Mouse (Mus musculus) 3134 (cell line): ENCODE measurements around the gene Gmnn.

Experiments
- DNase-seq: peaks from one replicate; pipeline ENCODE4 v3.0.0-alpha.2; 2011; ENCODE audit warnings: low spot score; ENCODE audit not compliant: insufficient read length; ENCODE audit errors: extremely low read depth

Gene Gmnn

GRCm38 (mm10) chr13:24762254-24762653 is 531 bp upstream of the Gmnn start:
- DNase-seq, result no peak

DNA sequence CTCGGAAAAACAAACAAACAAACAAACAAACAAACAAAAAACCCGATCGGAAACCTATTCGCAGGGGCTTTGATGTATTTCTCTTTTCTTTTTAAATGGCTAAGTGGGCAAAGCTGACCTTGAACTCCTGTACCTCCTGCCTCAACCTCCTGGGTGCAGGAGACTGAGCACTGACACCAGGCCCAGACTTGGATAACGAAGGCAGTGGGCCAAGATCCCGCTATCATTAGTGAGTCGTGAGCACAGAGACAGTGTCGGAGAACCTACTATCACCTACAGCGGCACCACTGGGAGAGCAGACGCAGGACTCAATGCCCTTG is 680 bp downstream of the Gmnn start:
- no peak for DNase-seq

DNA sequence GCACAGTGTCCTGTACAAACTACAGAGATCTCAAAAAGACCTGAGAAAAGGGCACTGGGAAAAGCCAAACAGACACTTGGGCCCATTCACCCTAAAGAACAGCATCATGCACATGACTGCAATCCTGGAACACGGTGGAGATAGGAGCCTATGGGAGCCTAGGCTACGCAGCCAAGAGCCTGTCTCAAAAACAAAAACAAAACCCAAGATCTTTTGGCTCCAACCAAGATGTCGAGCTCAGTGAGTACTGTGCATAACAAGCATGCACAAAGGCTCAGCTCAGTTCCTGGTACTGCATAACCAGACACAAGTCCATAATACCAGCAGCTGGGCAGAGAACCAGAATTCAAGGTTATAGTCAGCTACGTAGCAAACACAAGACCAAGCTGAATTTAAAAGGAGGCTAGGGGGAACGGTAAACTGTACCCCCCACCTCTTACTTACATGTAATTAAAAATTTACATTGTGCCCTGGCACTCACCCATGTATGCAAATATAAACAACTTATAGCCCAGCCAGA is 1.3 kb downstream of the Gmnn start:
- no peak for DNase-seq

DNA sequence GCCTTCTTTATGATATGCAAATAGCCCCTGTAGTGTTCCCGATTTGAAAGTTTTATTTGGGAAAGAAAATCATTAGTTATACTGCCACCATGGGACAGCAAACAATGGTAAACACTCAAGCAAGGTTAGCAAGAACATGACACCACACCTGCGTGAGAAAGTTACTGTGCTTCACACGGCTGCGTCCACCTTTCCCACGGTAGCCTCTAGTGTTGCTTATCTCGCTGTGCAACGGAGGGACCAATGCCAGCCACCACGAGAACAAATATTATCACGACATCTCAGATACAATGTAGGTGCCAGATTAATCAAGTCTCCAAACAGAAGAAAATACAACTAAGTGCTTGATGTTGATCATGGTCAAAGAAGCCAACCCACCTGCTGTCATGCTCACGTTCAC is 2.3 kb downstream of the Gmnn start:
- DNase-seq, result no peak

DNA sequence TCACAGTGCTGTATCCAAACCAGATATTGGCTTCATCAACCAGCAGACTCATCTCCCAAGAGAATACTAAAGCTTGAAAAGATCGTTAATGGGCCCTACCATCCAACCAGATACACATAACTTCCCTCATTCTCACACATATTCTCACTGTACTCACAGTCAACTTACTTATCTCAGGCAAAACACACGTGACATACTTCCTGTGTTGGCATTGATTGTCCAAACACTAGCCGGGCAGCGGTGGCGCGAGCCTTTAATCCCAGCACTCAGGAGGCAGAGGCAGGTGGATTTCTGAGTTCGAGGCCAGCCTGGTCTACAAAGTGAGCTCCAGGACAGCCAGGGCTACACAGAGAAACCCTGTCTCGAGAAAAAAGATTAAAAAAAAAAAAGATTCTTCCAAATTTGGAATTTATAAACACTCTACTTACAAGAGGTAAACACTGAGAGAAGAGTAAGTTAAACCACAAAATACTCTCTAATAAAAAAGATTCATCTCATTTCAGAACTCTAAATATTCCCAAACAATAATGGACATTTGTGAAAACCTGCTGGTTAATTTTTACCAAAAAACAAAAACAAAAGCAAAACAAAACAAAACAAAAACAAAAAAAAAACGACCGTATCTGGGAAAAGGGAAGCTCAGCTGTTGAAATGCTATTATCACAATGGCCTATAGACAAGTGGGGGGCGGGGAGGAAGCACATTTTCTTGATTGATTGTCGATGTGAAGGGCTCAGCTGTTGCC is 3.7 kb downstream of the Gmnn start:
- DNase-seq, result no peak

GRCm38 (mm10) chr13:24756756-24757155 is 5.0 kb downstream of the Gmnn start:
- DNase-seq, result no peak

DNA sequence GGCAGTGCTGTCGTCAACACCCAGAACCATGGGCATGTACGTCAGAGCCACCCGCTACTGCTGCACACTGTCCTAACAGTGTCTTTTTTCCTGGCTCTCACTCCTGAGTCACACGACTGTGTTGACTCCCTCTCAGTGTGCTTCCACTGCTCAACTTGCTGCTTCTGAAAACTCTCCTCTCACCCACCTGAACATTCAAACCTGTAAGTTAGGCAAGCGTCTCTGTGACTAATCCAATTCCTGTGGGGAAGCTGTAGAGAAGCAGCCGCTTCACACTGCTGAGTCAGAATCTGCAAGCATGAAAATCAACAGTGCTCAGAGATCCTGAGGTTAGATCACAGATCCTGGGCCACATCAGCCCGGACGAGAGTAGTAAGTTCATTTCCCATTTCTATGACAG is 10.3 kb downstream of the Gmnn start:
- no peak for DNase-seq

- DNase-seq, result no peak
These were observed 10.9 kb downstream of the Gmnn start for GRCm38 (mm10) chr13:24750807-24751206.

- no peak for DNase-seq
These were observed 13.9 kb downstream of the Gmnn start for GRCm38 (mm10) chr13:24747823-24748222.

- DNase-seq, result no peak
These were observed 20.7 kb downstream of the Gmnn start, which contains the start of gene Armh2 for GRCm38 (mm10) chr13:24741028-24741427. Armh2 (plus strand) TSS chr13:24741232.

DNA sequence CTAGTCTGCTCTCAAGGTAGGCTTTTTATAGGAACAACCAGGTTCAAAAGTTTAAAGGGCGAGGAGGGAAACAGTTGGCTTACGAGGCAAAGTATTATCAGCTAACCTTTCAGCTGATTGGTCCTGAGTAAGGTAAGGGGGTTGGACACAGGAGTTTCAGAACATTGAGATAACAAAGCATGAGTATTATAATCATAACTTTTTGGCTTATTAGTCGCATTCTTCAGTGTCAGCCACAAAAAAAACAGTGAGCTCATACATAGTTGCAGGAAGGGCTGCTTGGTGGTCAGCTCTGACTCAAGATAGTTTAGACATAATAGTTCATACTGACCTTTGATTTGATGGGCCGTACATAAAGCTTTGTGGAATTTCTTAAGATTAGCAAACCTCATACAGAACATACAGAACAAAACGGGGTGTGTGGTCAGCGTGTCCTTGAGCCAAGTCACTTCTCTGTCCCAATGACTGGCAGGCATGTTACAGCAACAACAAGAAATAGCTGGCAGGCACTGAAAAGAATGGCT is 26.1 kb downstream of the Gmnn start:
- no peak for DNase-seq

DNA sequence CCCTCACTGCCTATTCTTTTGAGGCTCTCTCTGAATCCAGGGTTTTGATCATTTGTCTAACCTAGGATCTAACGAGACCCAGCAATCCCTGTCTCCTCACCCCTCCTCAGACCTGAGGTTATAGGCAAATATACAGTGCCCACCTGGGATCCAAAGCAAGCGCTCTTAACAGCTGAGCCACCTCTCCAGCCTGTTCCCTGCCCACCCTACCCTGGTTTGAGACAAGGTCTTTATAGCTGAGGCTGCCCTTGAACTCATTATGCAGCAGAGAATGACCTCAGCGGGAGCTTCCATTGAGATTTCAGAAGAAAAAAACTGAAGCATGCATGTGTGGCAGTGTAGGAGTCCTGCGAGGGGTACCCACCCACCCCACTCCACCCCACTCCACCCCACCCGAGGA is 27.2 kb downstream of the Gmnn start:
- DNase-seq, result no peak

- no peak for DNase-seq
These were observed 32.6 kb downstream of the Gmnn start for GRCm38 (mm10) chr13:24729128-24729527.

DNA sequence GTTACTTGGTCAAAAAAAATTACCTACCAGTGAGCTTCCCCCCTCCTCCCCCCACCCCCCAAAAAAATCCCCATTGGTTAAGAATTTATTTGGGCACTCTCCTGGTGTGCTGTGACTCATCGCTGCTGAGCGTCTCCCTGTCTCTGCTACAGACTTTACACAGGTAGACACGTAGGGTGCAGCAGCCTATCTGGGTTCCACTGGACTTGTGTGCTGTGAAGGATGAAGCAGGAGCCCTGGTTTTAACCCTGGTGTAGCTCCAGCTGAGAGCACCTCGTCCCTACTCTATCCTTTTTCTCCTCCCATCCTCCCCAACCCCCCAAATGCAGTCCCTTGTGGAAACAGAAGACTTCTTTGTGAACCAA is 37.3 kb downstream of the Gmnn start:
- no peak for DNase-seq

DNA sequence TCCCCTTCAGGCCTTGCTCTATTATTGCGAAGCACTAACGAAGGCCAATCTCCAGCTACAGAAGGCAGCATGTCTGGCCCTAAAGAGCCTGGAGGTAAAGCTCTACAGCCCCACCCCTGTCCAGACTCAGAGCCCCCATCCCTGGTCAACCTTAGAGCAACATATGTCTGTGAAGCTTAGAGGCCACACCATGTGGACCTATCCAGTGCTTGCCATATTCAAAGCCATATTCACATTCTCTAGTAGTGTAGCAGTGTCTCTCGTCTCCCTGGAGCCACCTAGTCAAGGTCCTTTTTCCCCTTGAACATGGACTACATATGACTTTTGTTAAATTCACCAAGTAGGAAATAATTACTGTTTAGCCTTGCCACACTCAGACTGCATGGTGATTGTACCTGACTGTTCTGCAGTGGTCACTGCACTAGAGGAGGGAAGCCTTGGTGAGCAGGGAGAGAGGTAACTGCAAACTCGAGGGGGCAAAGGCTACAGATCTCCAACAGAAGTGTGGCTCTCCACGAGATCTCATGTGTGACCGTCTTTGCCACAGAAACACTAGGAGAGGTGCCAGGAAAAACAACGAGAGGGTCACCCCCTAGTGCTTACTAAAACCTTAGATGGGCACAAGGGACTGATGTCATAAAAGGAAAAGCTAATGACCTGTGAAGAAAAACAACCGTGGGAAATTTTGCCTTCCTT is 37.9 kb downstream of the Gmnn start:
- no peak for DNase-seq

- no peak for DNase-seq
These were observed 40.2 kb downstream of the Gmnn start for GRCm38 (mm10) chr13:24721502-24721901.

DNA sequence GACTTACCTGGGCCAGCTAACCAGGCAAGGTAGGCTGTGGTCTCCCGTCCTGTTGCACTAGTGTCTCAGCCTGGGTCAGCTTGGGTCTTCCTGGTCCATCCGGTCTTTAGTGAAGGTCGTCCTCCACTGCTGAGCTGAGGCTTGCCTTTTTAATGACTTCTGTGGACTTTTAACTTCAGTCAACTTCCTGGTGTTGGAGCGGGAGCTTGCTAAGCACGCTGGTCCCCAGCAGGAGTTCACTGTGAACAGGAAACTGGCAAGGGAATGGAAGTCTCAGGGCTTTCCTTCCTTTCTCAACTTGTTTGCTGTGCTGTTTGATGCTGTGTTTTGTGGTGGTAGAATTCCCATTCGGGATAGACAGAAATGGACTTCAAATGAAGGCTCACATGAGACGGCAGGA is 44.0 kb downstream of the Gmnn start:
- no peak for DNase-seq

GRCm38 (mm10) chr13:24716441-24716840 is 45.3 kb downstream of the Gmnn start:
- no peak for DNase-seq

- DNase-seq, result no peak
These were observed 46.1 kb downstream of the Gmnn start for GRCm38 (mm10) chr13:24715601-24716000.

DNA sequence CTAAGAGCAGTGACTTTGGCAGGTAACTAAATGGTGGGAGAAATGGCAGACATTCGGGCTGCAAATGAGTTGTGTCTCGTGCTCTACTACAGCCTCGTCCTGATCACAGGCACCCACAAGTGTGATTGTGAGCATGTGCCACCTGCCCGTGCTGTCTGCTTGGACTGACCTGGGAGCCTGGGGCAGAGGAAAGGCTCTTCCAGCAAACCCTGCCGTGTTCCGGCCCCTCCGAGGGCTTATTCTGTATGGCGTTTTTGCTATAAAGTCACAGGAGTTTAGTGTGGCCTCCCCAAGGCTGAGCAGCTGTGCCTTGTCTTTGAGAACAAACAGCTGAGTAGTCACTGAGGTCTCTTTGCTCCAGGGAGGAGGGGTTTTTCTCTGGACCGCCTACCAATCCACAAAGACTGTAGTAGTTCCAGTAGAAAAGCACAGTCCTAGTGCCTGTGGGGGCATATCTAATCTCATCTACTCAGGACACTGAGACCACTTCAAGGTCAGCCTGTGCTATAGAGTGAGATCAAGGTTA is 47.3 kb downstream of the Gmnn start:
- DNase-seq, result no peak

DNA sequence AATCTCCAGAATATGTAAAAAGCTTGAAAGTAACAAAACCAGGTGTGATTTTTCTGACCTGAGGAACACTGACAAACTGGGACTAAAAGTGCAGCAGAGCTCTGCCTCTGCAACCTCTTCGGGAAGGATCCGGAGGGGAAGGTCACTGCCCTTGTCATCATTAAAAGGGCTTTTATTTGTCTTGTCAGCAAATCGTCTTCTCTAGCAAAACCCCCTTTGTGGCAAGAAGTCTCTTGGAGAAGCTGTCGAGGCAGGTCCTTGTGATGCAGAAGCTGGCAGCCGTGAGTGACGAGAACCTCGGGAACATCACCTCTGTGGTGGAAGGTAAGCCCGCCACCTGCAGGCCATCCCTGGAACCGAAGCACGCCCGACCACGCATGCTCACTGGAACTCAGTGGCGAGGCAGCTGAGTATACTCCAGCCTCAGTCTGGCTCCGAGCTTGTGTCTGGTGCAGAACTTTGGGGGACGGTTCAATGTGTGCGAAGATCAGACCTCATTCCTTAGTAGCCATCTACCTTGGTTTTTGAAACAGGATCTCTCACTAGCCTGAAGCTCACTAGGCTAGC is 48.2 kb downstream of the Gmnn start:
- peak; percentile 77 for DNase-seq
